Mouse (Mus musculus) brain, embryonic 18.5 days (tissue): Measurements from ENCODE around the gene Palld.

Experiments used
- DNase-seq: peaks from one replicate; pipeline ENCODE4 v3.0.0-alpha.2; 2012; ENCODE audit warnings: low read depth, low spot score

Gene Palld

GRCm38 (mm10) chr8:61515931-61516744 is 386.4 kb downstream of the Palld start:
- DNase-seq = peak; percentile 72

- DNase-seq = no peak
Observed at GRCm38 (mm10) chr8:61515110-61515930, 387.2 kb downstream of the Palld start.

- no peak for DNase-seq
Observed at GRCm38 (mm10) chr8:61502277-61502676, 400.2 kb downstream of the Palld start.

- no peak for DNase-seq
Observed at GRCm38 (mm10) chr8:61500914-61501313, 401.6 kb downstream of the Palld start.

GRCm38 (mm10) chr8:61499035-61499434 is 403.5 kb downstream of the Palld start:
- DNase-seq = no peak

GRCm38 (mm10) chr8:61497110-61497509 is 405.4 kb downstream of the Palld start:
- no peak for DNase-seq

GRCm38 (mm10) chr8:61488631-61489030 is 413.9 kb downstream of the Palld start:
- DNase-seq = no peak

- DNase-seq = peak; percentile 92
Observed at GRCm38 (mm10) chr8:61487597-61488156, 414.8 kb downstream of the Palld start, which contains the start of gene Cbr4. Gene Cbr4, plus strand, starts transcription at chr8:61487734.

- DNase-seq = no peak
Observed at GRCm38 (mm10) chr8:61486923-61487529, 415.5 kb downstream of the Palld start.

- no peak for DNase-seq
Observed at GRCm38 (mm10) chr8:61480260-61480967, 422.1 kb downstream of the Palld start.

- DNase-seq = no peak
Observed at GRCm38 (mm10) chr8:61479506-61480214, 422.8 kb downstream of the Palld start.

- DNase-seq = no peak
Observed at GRCm38 (mm10) chr8:61478793-61479192, 423.7 kb downstream of the Palld start.

GRCm38 (mm10) chr8:61478150-61478549 is 424.3 kb downstream of the Palld start:
- DNase-seq = no peak

- DNase-seq = no peak
Observed at GRCm38 (mm10) chr8:61476160-61476559, 426.3 kb downstream of the Palld start.

GRCm38 (mm10) chr8:61475251-61475673 is 427.2 kb downstream of the Palld start:
- no peak for DNase-seq

- no peak for DNase-seq
Observed at GRCm38 (mm10) chr8:61470213-61470612, 432.3 kb downstream of the Palld start.

GRCm38 (mm10) chr8:61467553-61467815 is 435.0 kb downstream of the Palld start:
- no peak for DNase-seq

GRCm38 (mm10) chr8:61466696-61467552 is 435.6 kb downstream of the Palld start:
- no peak for DNase-seq

GRCm38 (mm10) chr8:61464393-61464792 is 438.1 kb downstream of the Palld start:
- no peak for DNase-seq

- DNase-seq = no peak
Observed at GRCm38 (mm10) chr8:61462221-61462620, 440.3 kb downstream of the Palld start.
